Mouse (Mus musculus): ENCODE results near the gene Crybb3.

DNA sequence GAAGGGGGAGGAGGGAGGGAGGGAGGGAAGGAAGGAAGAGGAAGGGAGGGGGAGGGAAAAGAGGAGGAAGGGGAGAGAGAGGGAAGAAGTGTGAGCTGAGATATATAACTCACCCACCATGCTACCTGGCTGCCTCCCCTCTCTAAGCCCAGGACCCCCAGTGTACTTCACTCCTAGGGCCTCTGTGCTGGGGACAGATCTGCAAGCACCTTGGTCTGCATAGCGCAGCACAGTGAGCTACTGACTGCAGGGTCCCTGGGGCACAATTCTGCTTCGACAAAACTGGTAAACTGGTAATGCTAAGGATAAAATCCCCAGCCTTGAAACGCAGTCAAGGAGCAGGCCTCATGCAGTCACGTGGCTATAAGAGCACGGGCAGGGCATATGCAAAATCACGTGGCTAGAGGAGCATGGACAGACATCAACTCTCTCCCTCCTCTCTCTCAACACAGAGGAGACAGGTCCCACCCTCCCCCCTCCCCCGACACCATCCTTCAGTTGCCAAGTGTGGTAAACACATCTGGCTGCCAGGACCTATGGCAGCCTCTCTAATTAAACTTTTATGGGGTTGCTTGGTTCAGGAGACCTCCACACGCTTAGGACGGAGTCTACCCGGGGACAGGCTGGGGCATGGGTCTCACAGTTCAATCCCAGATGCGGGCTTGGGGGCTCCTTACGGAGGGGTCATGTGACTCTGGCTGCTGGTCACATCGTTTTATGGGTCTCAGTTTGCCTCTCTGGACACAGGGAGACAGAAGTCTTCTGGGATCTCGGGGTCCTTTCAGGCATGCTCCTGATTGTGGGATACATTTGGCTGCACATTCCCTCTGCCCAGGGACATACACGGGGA, 39.6 kb upstream of the Crybb3 start:
- TF ChIP-seq POLR2A (IDR thresholded peaks at IDR 0.05; ENCODE audit: borderline replicate concordance, extremely low read depth, insufficient read depth, insufficient read length, poor library complexity, severe bottlenecking) (no peak), CTCF (IDR thresholded peaks at IDR 0.05; ENCODE audit: borderline replicate concordance, extremely low read depth, insufficient read depth, insufficient read length) (no peak)

Measured in brain, embryonic 14.5 days (tissue).